Mouse (Mus musculus): Measurements from ENCODE around the gene Muc5ac. TPM values are rescaled to one million over a fixed set of nuclear protein-coding genes. Genes with fewer than 3 reads are reported as not detected.

Muc5ac gene
- polyA plus RNA-seq, 1 experiment from 2014 or later = not detected

DNA sequence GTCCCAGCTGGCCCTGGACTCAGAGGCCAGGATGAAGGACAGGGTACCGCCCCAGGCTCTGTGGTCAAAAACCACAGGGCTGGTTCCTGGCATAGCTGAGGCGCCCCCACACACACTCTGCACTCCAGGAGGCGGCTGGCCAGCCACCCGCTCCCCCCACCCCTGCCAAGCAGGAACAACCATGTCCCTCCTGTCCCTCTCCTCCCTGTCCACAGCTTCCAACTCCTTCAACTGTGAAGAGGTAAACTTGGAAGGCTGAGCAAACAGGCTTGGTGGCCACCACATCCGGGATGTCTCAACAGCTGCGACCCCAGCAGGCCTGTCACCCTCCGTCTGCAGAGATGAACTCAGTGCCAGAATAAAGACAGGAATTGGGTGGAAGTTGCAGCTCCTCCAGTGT lies 47.2 kb downstream of the Muc5ac start:
- Histone ChIP-seq H3K27me3 (peaks cover 23% of the 10 kb centered on the region), H3K4me3 (replicated peaks) (no peak overlapping the region), H3K9me3 (replicated peaks) (no peaks in the 10 kb centered on the region), H3K4me1 (replicated peaks) (0 out of 2 replicates have a peak, but pooled peaks cover 3% of the 10 kb centered on the region), H3K36me3 (replicated peaks) (no peaks in the 10 kb centered on the region), H3K4me2 (no peak overlapping the region), H3K27ac (replicated peaks) (no peak overlapping the region), H3K9ac (no peak overlapping the region)
- 22% methylated on average over 7 of the region's 7 CpGs for WGBS (ENCODE audit: insufficient replicate concordance)
- ATAC-seq (ENCODE audit: insufficient read depth) = no peak

DNA sequence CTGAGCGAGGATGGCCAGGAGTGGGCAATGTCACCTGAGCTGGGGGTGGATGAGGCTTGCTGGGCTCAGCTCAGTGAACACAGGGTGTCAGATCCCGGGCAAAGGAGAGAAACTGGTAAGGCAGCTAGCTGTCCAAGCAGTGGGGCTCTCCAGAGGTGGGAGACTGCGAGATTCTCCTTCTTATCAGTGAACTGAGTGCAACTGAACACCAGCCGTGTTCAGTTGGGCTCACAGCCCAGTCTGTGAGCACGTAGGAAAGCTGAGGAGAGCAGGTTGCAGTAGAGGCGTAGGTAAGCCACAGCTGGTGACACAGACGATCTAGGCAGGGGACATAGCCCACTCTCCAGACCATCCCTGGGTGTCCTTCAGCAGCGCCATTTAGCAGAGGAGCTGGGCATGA lies 47.7 kb downstream of the Muc5ac start:
- ATAC-seq (ENCODE audit: insufficient read depth) = no peak
- no peaks in the 10 kb centered on the region for H3K9me3 ChIP-seq (replicated peaks)

DNA sequence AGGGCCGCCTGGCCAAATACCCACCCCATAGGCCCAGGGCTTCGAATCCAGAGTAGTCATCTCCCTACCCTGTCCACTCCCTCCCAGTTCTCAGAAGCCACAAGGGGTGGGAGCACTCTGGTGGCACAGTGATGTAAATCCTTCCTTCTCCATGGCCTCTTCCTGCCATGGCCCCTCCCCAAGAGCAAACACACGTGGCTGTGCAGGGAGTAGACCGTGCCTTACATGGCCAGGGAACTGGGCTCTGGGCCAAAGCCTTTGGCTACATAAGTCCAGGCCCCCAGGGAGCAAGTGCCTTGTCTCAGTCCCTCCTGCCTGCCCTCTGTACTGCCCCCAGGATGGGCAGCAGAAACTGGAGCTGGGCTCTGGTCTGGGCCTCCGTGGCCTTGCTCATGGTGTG lies 50.0 kb downstream of the Muc5ac start, which contains the start of gene Muc5b:
Gene Muc5b (plus strand): TSS at position 292 of the 400 bp plus-strand sequence.
- Histone ChIP-seq H3K27me3 (peaks cover 23% of the 10 kb centered on the region), H3K36me3 (replicated peaks) (no peaks in the 10 kb centered on the region), H3K4me3 (replicated peaks) (no peak within 1 kb of the TSS), H3K27ac (replicated peaks) (no peak within 1 kb of the TSS), H3K9ac (no peak within 1 kb of the TSS), H3K4me1 (replicated peaks) (0 out of 2 replicates have a peak, but pooled peaks cover 3% of the 10 kb centered on the region), H3K9me3 (replicated peaks) (no peaks in the 10 kb centered on the region), H3K4me2 (no peak within 1 kb of the TSS)
- ATAC-seq (ENCODE audit: insufficient read depth) = no peak
- 38% methylated on average over 5 of the region's 5 CpGs for WGBS (ENCODE audit: insufficient replicate concordance)

More for the DNA sequence above, 47.7 kb downstream of the Muc5ac start:
- Histone ChIP-seq H3K4me1 (replicated peaks) (0 out of 2 replicates have a peak, but pooled peaks cover 3% of the 10 kb centered on the region), H3K27ac (replicated peaks) (no peak overlapping the region), H3K27me3 (peaks cover 23% of the 10 kb centered on the region), H3K4me2 (no peak overlapping the region), H3K36me3 (replicated peaks) (no peaks in the 10 kb centered on the region), H3K4me3 (replicated peaks) (no peak overlapping the region), H3K9ac (no peak overlapping the region)
- WGBS (ENCODE audit: insufficient replicate concordance) = 36% methylated on average over 8 of the region's 8 CpGs

DNA sequence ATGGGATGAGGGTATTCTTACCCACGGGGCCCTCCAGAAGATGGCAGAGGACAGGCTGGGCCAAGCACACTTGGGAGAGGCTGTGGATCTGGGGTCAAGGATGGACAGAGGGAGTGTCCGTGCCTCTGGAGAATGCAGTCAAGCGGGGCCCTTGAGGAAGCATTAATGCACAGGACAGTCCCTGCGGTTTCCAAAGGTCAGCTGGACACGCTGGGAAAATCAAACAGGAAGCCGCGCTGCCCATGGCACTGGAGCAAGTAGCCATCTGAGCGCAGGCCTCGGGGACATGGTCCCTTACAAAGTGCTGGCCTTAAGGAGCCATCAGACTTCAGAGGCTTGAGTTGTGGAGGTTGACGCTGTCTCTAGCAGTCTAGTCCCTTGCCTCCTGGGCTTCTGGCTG lies 51.6 kb downstream of the Muc5ac start:
- Histone ChIP-seq H3K9ac (no peak overlapping the region), H3K4me1 (replicated peaks) (0 out of 2 replicates have a peak, but pooled peaks cover 3% of the 10 kb centered on the region), H3K9me3 (replicated peaks) (no peaks in the 10 kb centered on the region), H3K27ac (replicated peaks) (no peak overlapping the region), H3K4me3 (replicated peaks) (no peak overlapping the region), H3K36me3 (replicated peaks) (no peaks in the 10 kb centered on the region), H3K27me3 (peaks cover 18% of the 10 kb centered on the region), H3K4me2 (no peak overlapping the region)
- WGBS (ENCODE audit: insufficient replicate concordance) = 73% methylated on average over 10 of the region's 10 CpGs
- ATAC-seq (ENCODE audit: insufficient read depth) = no peak

DNA sequence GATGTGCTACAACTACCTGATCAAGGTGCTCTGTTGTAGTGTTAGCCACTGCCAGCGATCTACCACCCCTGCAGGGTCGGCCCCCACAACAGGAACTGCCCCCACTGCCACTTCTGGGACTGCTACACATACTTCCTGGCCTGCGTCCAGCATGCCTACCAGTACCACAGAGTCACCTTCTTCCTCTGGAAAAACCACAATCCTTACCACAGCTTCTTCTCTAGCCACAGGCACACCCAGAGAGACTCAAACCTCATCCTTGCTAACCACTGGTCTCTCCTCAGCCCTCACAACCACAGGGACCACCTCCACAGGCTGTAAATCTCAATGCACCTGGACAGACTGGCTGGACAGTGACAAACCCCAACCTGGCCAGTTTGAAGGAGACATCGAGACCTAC lies 72.3 kb downstream of the Muc5ac start:
- H3K36me3 ChIP-seq (replicated peaks) = no peaks in the 10 kb centered on the region
- no peak for ATAC-seq (ENCODE audit: insufficient read depth)
- 22% methylated on average over 4 of the region's 4 CpGs for WGBS (ENCODE audit: insufficient replicate concordance)
- H3K27me3 ChIP-seq = peaks cover 4% of the 10 kb centered on the region; the same call in 1 of the 2 replicates
- no peak overlapping the region for H3K4me3 ChIP-seq (replicated peaks)
- H3K9ac ChIP-seq = no peak overlapping the region
- H3K4me1 ChIP-seq (replicated peaks) = no peaks in the 10 kb centered on the region
- H3K4me2 ChIP-seq = no peak overlapping the region
- H3K9me3 ChIP-seq (replicated peaks) = no peaks in the 10 kb centered on the region
- H3K27ac ChIP-seq (replicated peaks) = no peak overlapping the region

Other genes starting within 250 kb of the Muc5ac start
- 25.2 and 27.9 TPM in 2 replicates for gene Chid1, start 249.1 kb upstream of the Muc5ac start, polyA plus RNA-seq (2015; fragmentation: Nextera tagmentation; extraction: Ambion mirVana)
- gene Ap2a2, start 226.8 kb upstream of the Muc5ac start, polyA plus RNA-seq (2015; fragmentation: Nextera tagmentation; extraction: Ambion mirVana) = 67.6 and 73.8 TPM in 2 replicates
- gene Muc6, start 133.7 kb upstream of the Muc5ac start, polyA plus RNA-seq (2015; fragmentation: Nextera tagmentation; extraction: Ambion mirVana) = 3.1 and 3.3 TPM in 2 replicates
- 0.10 and 0.20 TPM in 2 replicates for gene Muc2, start 98.6 kb upstream of the Muc5ac start, polyA plus RNA-seq (2015; fragmentation: Nextera tagmentation; extraction: Ambion mirVana)
- 0.01 TPM in 2 replicates for gene Muc5b, start 50.1 kb downstream of the Muc5ac start, polyA plus RNA-seq (2015; fragmentation: Nextera tagmentation; extraction: Ambion mirVana)
- gene Tollip, start 129.5 kb downstream of the Muc5ac start, polyA plus RNA-seq (2015; fragmentation: Nextera tagmentation; extraction: Ambion mirVana) = 23.1 and 25.6 TPM in 2 replicates
- 0.17 and 0.22 TPM in 2 replicates for gene Brsk2, start 160.8 kb downstream of the Muc5ac start, polyA plus RNA-seq (2015; fragmentation: Nextera tagmentation; extraction: Ambion mirVana)